Mouse (Mus musculus) kidney, embryonic 15.5 days (tissue): ENCODE measurements around the gene Pcdh10. TPM values are rescaled to one million over a fixed set of nuclear protein-coding genes. Genes with fewer than 3 reads are reported as not detected.

Source experiments
- ATAC-seq: fragments of 200-750 bp; cut with Nextera tagmentation; replicated peaks from 2 replicates; pipeline ENCODE4 v1.8.0; 2017; ENCODE audit warnings: moderate TSS enrichment; ENCODE audit not compliant: low FRiP score
- H3K27ac ChIP-seq: fragments of 300-500 bp; sonication (generic); 2 replicates; pipeline ENCODE4 v1.5.1; 2015; ENCODE audit warnings: mild to moderate bottlenecking, inconsistent platforms
- H3K27me3 ChIP-seq: fragments of 300-500 bp; sonication (generic); 2 replicates; pipeline ENCODE4 v1.6.1; 2015; ENCODE audit warnings: inconsistent platforms
- H3K36me3 ChIP-seq: fragments of 300-500 bp; sonication (generic); 2 replicates; pipeline ENCODE4 v1.6.1; 2015; ENCODE audit warnings: inconsistent platforms
- H3K4me1 ChIP-seq: fragments of 300-500 bp; sonication (generic); 2 replicates; pipeline ENCODE4 v1.6.1; 2015; ENCODE audit warnings: inconsistent platforms
- H3K4me2 ChIP-seq: fragments of 300-500 bp; sonication (generic); 2 replicates; pipeline ENCODE4 v1.6.1; 2015; ENCODE audit warnings: moderate library complexity, mild to moderate bottlenecking, inconsistent platforms
- H3K4me3 ChIP-seq: fragments of 300-500 bp; sonication (generic); replicated peaks from 2 replicates; pipeline ENCODE4 v1.5.1; 2015; ENCODE audit warnings: mild to moderate bottlenecking, inconsistent platforms
- H3K9ac ChIP-seq: fragments of 300-500 bp; sonication (generic); 2 replicates; pipeline ENCODE4 v1.6.1; 2015; ENCODE audit warnings: mild to moderate bottlenecking, inconsistent platforms
- H3K9me3 ChIP-seq: fragments of 300-500 bp; sonication (generic); replicated peaks from 2 replicates; pipeline ENCODE4 v1.6.1; 2016; ENCODE audit warnings: inconsistent platforms
- WGBS: fragments of 180-500 bp; shearing (Covaris S2); methylation state at CpG from one replicate; pipeline ENCODE4 v1.1.7; 2015; ENCODE audit warnings: mixed read lengths; 5-methylcytosine and 5-hydroxymethylcytosine counted together
- polyA plus RNA-seq: library from polyadenylated mRNA; unstranded; fragments of >200 nt; fragmentation: Nextera tagmentation; extraction: Ambion mirVana; gene quantifications from 2 replicates; pipeline ENCODE4 v1.2.1, GENCODE M21; 2015

The Pcdh10 gene
- 0.34 and 0.35 TPM in 2 replicates for polyA plus RNA-seq

- H3K27me3 ChIP-seq: peaks cover 75% of the 10 kb centered on the region
- under 1% methylated on average over 26 of the region's 26 CpGs for WGBS
Measured at GRCm38 (mm10) chr3:45378145-45378544, at the start of gene Pcdh10. Gene Pcdh10, plus strand, starts transcription at chr3:45378398.

GRCm38 (mm10) chr3:45355919-45356318 is 22.3 kb upstream of the Pcdh10 start:
- H3K4me2 ChIP-seq: no peak overlapping the region
- 71% methylated on average over 1 of the region's 1 CpGs for WGBS

More at GRCm38 (mm10) chr3:45378145-45378544, at the start of gene Pcdh10:
- peak within 1 kb of the TSS; percentile 56 for H3K4me3 ChIP-seq
- H3K27ac ChIP-seq: no peak within 1 kb of the TSS
- H3K9me3 ChIP-seq: no peaks in the 10 kb centered on the region
- peak; percentile 91 for ATAC-seq
- H3K36me3 ChIP-seq: no peaks in the 10 kb centered on the region
- H3K4me2 ChIP-seq: peak within 1 kb of the TSS; percentile 99
- H3K9ac ChIP-seq: peak within 1 kb of the TSS; percentile 37
- H3K4me1 ChIP-seq: peaks cover 53% of the 10 kb centered on the region

GRCm38 (mm10) chr3:45368952-45369351 is 9.2 kb upstream of the Pcdh10 start:
- no peaks in the 10 kb centered on the region for H3K27me3 ChIP-seq
- ATAC-seq: no peak
- H3K9ac ChIP-seq: no peak overlapping the region
- no peaks in the 10 kb centered on the region for H3K4me1 ChIP-seq
- WGBS: 57% methylated on average over 1 of the region's 1 CpGs
- H3K9me3 ChIP-seq: no peaks in the 10 kb centered on the region
- no peaks in the 10 kb centered on the region for H3K36me3 ChIP-seq
- H3K4me2 ChIP-seq: no peak overlapping the region
- no peak overlapping the region for H3K4me3 ChIP-seq
- H3K27ac ChIP-seq: no peak overlapping the region

More at GRCm38 (mm10) chr3:45355919-45356318, 22.3 kb upstream of the Pcdh10 start:
- Histone ChIP-seq H3K36me3 (no peaks in the 10 kb centered on the region), H3K4me3 (no peak overlapping the region), H3K27me3 (no peaks in the 10 kb centered on the region), H3K9ac (no peak overlapping the region), H3K9me3 (no peaks in the 10 kb centered on the region), H3K27ac (no peak overlapping the region), H3K4me1 (no peaks in the 10 kb centered on the region)
- no peak for ATAC-seq

GRCm38 (mm10) chr3:45375761-45376500 is 2.3 kb upstream of the Pcdh10 start:
- H3K9ac ChIP-seq: no peak overlapping the region
- H3K27me3 ChIP-seq: peaks cover 54% of the 10 kb centered on the region
- peaks cover 45% of the 10 kb centered on the region for H3K4me1 ChIP-seq
- H3K4me3 ChIP-seq: peak overlapping the region; percentile 56
- peak overlapping the region; percentile 99 for H3K4me2 ChIP-seq
- under 1% methylated on average over 27 of the region's 27 CpGs for WGBS
- H3K27ac ChIP-seq: no peak overlapping the region
- no peaks in the 10 kb centered on the region for H3K36me3 ChIP-seq
- H3K9me3 ChIP-seq: no peaks in the 10 kb centered on the region
- peak; percentile 14; the same call in 1 of the 2 replicates for ATAC-seq

GRCm38 (mm10) chr3:45376501-45377390 is 1.5 kb upstream of the Pcdh10 start:
- no peaks in the 10 kb centered on the region for H3K36me3 ChIP-seq
- H3K4me1 ChIP-seq: peaks cover 53% of the 10 kb centered on the region
- H3K9ac ChIP-seq: peak overlapping the region; percentile 37; the same call in 1 of the 2 replicates
- WGBS: 1% methylated on average over 59 of the region's 59 CpGs
- no peaks in the 10 kb centered on the region for H3K9me3 ChIP-seq
- H3K27ac ChIP-seq: no peak overlapping the region
- peaks cover 62% of the 10 kb centered on the region for H3K27me3 ChIP-seq
- peak; percentile 6; the same call in 1 of the 2 replicates for ATAC-seq
- H3K4me2 ChIP-seq: peak overlapping the region; percentile 99
- H3K4me3 ChIP-seq: peak overlapping the region; percentile 56

GRCm38 (mm10) chr3:45377391-45377998 is 703 bp upstream of the Pcdh10 start:
- Histone ChIP-seq H3K36me3 (no peaks in the 10 kb centered on the region), H3K4me3 (peak overlapping the region; percentile 56), H3K9me3 (no peaks in the 10 kb centered on the region), H3K27ac (no peak overlapping the region), H3K4me1 (peaks cover 53% of the 10 kb centered on the region), H3K4me2 (peak overlapping the region; percentile 99), H3K9ac (peak overlapping the region; percentile 37), H3K27me3 (peaks cover 69% of the 10 kb centered on the region)
- under 1% methylated on average over 26 of the region's 26 CpGs for WGBS
- ATAC-seq: peak; percentile 24; the same call in 1 of the 2 replicates

- H3K36me3 ChIP-seq: no peaks in the 10 kb centered on the region
- H3K4me1 ChIP-seq: peaks cover 53% of the 10 kb centered on the region
- no peak for ATAC-seq
- H3K27ac ChIP-seq: no peak overlapping the region
- H3K4me3 ChIP-seq: peak overlapping the region; percentile 56
- H3K9me3 ChIP-seq: no peaks in the 10 kb centered on the region
- H3K9ac ChIP-seq: no peak overlapping the region
- H3K4me2 ChIP-seq: peak overlapping the region; percentile 99
- H3K27me3 ChIP-seq: peaks cover 79% of the 10 kb centered on the region
- 3% methylated on average over 23 of the region's 29 CpGs for WGBS
Measured at GRCm38 (mm10) chr3:45379541-45379971, 1.4 kb downstream of the Pcdh10 start.

- peak overlapping the region; percentile 56 for H3K4me3 ChIP-seq
- H3K27ac ChIP-seq: no peak overlapping the region
- no peak overlapping the region for H3K9ac ChIP-seq
- no peak for ATAC-seq
- no peaks in the 10 kb centered on the region for H3K9me3 ChIP-seq
- H3K4me2 ChIP-seq: peak overlapping the region; percentile 99
- peaks cover 53% of the 10 kb centered on the region for H3K4me1 ChIP-seq
- H3K27me3 ChIP-seq: peaks cover 78% of the 10 kb centered on the region
- no peaks in the 10 kb centered on the region for H3K36me3 ChIP-seq
- under 1% methylated on average over 55 of the region's 55 CpGs for WGBS
Measured at GRCm38 (mm10) chr3:45379972-45380761, 2.0 kb downstream of the Pcdh10 start.

- Histone ChIP-seq H3K4me2 (peak overlapping the region; percentile 99), H3K36me3 (no peaks in the 10 kb centered on the region), H3K4me3 (peak overlapping the region; percentile 56), H3K9me3 (no peaks in the 10 kb centered on the region), H3K4me1 (peaks cover 51% of the 10 kb centered on the region), H3K27ac (no peak overlapping the region), H3K27me3 (peaks cover 73% of the 10 kb centered on the region), H3K9ac (0 out of 2 replicates have a peak overlapping the region, but pooled peaks have one; percentile 4)
- WGBS: 1% methylated on average over 76 of the region's 82 CpGs
- no peak for ATAC-seq
Measured at GRCm38 (mm10) chr3:45380811-45381761, 2.9 kb downstream of the Pcdh10 start.

- Histone ChIP-seq H3K36me3 (no peaks in the 10 kb centered on the region), H3K9me3 (no peaks in the 10 kb centered on the region), H3K27ac (no peak overlapping the region), H3K4me1 (peaks cover 42% of the 10 kb centered on the region), H3K4me3 (peak overlapping the region; percentile 56; the same call in 1 of the 2 replicates), H3K4me2 (peak overlapping the region; percentile 99; the same call in 1 of the 2 replicates), H3K27me3 (peaks cover 70% of the 10 kb centered on the region), H3K9ac (no peak overlapping the region)
- WGBS: 27% methylated on average over 4 of the region's 4 CpGs
- no peak for ATAC-seq
Measured at GRCm38 (mm10) chr3:45382032-45382755, 4.0 kb downstream of the Pcdh10 start.
